Mouse (Mus musculus) ZHBTc4 (cell line): ENCODE data around the gene Ppdpf.

Experiments used
- DNase-seq: peaks from one replicate; pipeline ENCODE4 v3.0.0-alpha.2; 2011; ENCODE audit warnings: low read depth, low spot score

Ppdpf gene

DNA sequence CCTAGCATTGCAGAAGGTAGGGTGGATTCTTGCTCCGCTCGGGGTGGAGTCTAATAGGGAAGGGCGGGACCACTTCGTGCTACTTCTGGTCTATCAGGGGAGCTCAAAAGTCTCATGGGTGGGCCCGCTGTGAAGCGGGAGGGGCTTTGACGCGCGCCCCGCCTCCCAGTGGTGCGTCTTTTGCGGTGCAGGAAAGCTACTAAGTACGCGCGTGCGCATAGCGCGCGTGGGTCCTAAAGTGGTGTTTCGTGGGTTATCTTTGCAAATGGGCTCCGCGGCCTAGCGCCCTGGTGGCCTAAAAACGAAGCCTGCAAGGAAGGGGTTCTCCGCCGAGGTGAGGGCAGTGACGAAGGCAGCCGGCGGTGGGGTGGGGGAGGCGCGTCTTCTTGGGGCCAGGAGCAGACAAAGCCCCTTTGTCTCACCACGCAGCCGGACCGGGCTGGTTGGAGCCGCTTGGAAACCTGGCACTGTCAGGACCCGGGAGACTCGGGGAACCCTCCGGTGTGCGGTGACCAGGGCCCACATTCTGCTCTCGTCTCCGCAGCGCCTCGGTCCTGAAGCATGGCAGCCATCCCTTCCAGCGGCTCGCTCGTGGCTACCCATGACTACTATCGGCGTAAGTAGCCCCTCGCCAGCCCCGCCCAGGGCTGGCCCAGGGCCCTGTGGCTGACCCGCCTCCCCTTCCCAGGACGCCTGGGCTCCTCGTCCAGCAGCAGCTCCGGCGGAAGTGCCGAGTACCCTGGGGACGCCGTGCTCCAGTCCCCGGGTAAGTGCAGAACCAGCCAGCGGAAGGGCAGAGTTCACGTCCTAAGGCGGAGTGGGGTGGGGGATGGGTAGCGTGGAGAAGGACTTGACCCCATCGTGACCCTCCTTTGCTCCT lies at the start of gene Ppdpf:
Gene Ppdpf, plus strand, starts transcription at position 127 of the 880 bp plus-strand sequence.
- DNase-seq = peak; percentile 97

DNA sequence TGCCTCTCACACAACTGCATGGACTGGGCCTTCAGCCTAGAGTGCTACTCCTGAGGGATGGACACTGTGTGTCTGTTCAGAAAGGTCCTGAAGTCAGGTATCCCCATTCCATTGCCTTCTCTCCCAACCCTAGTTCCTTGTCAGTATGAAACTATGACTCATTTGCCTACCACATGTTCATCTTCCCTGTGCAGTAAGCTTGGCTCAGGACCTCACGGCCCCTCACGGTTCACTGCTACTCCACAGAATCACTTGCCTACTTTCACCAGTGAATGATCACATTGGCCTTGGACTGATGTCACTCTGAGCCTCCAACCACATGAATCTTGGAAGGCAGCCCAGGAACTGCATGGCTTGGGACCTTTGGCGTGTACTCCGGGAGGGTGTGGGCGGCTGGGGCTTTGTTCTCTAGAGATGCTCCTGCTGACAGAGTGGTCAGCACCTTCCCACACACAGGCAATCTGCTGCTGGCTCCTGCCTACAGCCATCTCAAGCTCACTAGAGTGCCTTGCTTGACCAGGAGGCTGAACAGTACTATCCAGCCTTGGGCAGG lies 47.3 kb upstream of the Ppdpf start:
- no peak for DNase-seq

DNA sequence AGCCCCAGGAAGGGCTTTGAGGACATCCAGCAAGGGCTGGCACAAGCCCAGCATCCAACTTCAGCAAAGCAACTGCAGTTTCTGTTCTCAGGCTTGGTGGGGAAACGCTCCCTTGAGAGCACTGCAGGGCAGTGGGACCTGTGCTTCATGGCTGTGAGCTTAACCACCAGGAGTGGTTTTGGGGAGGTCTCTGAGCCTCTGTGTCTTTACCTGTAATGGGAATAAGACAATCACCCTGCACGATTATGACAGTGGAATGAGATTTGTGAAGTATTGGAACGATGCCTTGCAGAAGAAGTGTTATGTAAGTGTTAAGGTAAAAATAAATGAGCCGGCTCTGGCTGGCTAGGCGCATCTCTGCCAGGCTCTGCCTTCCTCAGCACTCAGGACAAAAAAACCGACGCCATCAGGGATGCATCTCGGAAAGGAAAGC lies 44.3 kb upstream of the Ppdpf start:
- DNase-seq = no peak

- DNase-seq = no peak
Observed at GRCm38 (mm10) chr2:181143509-181144276, 43.4 kb upstream of the Ppdpf start.

DNA sequence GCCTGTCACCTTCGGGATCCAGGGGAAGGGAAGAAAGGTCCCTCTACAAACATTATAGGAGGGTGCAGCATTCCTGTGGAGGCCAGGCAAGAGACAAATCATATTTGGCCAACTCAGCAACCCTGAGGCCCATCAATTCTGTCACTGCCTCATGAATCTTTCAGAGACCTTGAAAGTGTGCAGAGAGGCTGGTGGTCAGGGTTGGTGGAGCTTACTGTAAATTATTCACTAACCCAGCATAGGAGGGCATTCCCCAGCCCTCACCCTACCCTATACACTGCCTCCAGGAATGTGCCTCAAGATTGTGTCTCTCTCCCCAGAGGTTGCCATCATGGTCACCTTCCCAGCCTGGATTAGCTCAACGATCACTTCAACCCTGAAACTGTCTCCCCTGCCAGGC lies 42.4 kb upstream of the Ppdpf start:
- DNase-seq = no peak

DNA sequence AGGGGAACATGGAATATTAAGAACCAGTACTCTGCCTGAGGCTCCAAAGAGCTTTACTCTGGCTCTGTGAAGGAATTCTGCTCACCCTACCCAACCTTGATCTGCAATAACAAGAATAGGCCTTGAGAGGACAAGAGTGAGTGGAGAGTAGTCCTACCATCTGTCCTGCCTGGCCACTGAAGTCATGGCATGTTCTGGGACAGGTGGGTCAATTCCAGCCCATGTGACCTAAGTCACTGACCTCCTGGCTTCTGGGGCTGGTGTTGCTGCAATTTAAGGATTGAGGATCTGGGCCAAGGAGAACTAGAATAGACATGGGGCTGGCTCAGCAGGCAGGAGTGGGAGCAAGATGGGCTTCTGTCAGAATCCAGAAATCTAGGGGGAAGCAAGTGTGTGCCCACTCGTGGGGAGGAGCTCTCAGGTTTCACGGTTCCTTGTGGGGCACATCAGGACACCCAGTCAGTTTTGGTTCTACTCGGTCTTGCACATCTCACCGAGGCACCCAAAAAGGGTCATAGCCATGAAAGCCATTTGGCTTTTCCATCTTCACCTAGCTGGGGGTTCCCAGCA lies 40.0 kb upstream of the Ppdpf start:
- no peak for DNase-seq

GRCm38 (mm10) chr2:181147546-181148317 lies 39.3 kb upstream of the Ppdpf start:
- peak; percentile 78 for DNase-seq

GRCm38 (mm10) chr2:181148318-181148955 lies 38.6 kb upstream of the Ppdpf start:
- DNase-seq = no peak

GRCm38 (mm10) chr2:181150281-181150680 lies 36.8 kb upstream of the Ppdpf start:
- DNase-seq = no peak

DNA sequence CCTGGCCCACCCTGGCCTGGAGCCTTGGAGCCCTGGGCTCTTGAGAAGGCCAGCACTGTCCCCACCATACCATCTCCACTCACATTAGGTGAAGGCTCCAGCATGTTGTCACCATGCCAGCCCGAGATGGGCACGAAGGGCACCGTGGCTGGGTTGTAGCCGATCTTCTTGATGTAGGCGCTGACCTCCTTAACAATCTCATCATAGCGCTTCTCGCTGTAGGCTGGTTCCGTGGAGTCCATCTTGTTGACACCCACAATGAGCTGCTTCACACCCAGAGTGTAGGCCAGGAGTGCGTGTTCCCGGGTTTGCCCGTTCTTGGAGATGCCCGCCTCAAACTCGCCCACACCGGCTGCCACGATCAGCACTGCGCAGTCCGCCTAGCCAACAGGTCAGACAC lies 34.3 kb upstream of the Ppdpf start:
- DNase-seq = no peak

GRCm38 (mm10) chr2:181153131-181153530 lies 33.9 kb upstream of the Ppdpf start:
- DNase-seq = no peak

GRCm38 (mm10) chr2:181153837-181154236 lies 33.2 kb upstream of the Ppdpf start:
- peak; percentile 47 for DNase-seq

DNA sequence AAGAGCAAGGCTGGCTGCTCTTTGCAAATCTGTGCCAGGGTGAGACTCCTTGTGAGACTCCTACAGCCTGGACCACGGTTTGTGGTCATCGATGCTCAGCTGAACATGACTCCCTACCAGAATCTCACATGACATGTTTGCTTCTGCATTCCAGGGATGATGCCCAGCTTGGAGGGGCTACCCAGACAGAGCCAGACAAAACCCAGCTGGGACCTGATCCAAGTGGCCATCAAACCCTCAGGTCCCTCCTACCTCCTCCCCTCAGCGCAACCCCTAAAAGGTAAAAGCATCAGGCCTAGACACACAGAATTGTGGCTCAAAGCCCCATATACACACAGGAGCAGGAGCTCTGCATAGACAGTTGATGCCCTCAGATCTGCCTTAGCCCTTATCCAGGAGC lies 32.7 kb upstream of the Ppdpf start:
- DNase-seq = no peak

DNA sequence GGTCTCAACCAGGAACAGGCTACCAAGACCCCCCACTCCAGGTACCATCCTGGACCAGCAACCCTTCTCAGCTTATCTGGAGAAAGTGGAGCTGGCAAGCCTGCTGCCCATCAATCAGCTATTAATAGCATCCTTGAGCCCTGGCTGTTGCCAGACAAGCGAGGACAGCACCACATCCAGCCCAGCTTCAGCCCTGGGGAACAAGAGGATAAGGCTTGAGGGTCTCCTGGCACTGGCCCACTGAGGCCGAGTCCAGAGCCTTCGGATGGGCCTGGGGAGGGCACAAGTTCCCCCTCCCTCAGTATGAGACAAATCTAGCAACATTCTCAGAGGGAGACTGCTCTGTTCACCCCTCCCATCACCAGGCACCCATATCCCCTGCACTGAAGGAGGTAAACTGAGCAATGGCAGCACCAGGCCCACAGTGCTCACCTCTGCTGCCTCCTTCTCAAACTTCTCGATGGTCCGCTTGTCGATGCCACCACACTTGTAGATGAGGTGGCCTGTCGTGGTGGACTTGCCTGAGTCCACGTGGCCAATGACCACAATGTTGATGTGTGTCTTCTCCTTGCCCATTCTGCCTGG lies 32.1 kb upstream of the Ppdpf start:
- DNase-seq = no peak

DNA sequence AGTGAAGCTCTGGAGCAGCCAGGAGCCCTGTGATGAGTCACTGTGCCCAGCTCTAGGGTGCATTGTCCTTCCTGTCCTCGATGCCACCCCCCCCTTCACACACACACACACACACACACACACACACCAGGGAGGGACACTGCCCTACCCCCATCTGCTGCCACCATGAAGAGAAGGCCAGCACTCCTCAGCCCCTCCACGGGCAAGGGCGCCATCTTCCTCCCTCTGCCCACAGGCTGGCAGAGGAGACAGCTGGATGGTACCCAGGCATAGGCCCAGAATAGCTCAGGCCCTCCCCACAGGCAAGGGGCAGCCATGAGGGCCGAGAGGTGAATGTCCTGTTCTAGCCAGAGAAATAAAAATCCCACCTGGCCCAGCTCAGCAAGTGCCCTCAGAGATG lies 31.2 kb upstream of the Ppdpf start:
- DNase-seq = no peak

GRCm38 (mm10) chr2:181156248-181157121 lies 30.6 kb upstream of the Ppdpf start, which contains the start of gene Eef1a2:
Gene Eef1a2 (minus strand): TSS chr2:181157014.
- peak; percentile 30 for DNase-seq

- DNase-seq = no peak
Observed at GRCm38 (mm10) chr2:181157180-181157579, 29.9 kb upstream of the Ppdpf start.

DNA sequence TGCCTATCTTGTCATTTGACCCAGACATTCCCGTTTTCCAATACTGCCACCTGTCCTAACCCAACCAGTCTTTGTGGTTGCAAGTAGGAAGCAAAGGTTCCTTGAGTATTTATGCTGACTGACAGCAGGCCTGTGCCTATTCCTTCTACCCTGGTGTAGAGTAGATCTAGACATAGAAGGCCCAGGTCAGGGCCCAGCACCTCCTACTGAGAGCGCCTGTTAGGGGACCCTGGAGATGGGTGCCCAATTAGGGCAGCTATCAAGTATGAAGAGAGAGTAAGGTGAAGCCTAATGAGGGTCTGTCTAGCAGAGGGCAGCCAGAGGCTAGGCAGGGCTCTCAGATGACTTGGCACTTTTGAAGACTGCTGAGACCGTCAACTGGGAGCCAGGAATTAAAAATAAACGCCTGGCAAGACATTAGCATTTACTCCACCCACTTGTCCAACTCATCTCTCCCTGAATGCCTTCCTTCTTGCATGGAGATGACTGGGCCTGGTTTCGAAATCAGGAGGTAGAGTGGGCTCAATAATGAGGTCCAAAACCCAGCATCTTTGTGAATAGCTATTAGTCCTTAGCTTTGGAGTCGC lies 29.2 kb upstream of the Ppdpf start:
- DNase-seq = no peak

DNA sequence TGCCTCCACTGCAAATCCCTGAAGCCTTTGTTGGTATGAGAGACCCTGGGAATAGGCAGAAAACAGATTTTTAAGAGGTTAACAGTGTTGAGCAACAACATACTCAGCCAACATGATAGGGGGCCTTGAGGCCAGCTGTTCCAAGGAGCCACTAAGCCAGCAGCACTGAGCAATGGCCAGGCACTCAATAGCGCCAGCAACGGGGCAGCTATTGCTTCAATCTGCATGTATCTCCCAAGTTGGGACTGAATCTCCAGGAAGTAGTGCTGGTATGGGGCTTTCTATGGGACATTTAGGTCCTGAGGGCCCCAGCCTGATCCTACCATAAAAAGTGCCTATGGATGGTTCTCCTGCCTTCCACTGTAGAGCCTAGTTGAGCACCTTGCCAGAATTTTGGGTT lies 28.6 kb upstream of the Ppdpf start:
- no peak for DNase-seq
